Mouse (Mus musculus): Measurements from ENCODE around the gene Ipmk. TPM values are rescaled to one million over a fixed set of nuclear protein-coding genes. Genes with fewer than 3 reads are reported as not detected.
"Not testable (repeated sequence)": the region's sequence is repeated elsewhere in the genome, so short reads cannot be mapped to it uniquely, and the experiment has no call there.

The Ipmk gene
- total RNA-seq, 1 experiment from 2014 or later, result 39.9 TPM

- ATAC-seq (ENCODE audit: extremely low read depth, insufficient number of reproducible peaks, low FRiP score, poor library complexity, severe bottlenecking), result 0 out of 2 replicates have a peak, but pooled peaks have one; percentile 41
Measured at GRCm38 (mm10) chr10:71400818-71401646, 53.5 kb downstream of the Ipmk start.

GRCm38 (mm10) chr10:71403638-71404037 is 56.1 kb downstream of the Ipmk start:
- ATAC-seq (ENCODE audit: extremely low read depth, insufficient number of reproducible peaks, low FRiP score, poor library complexity, severe bottlenecking), result no peak

- ATAC-seq (ENCODE audit: extremely low read depth, insufficient number of reproducible peaks, low FRiP score, poor library complexity, severe bottlenecking), result no peak
Measured at GRCm38 (mm10) chr10:71405523-71406217, 58.1 kb downstream of the Ipmk start.

- ATAC-seq (ENCODE audit: extremely low read depth, insufficient number of reproducible peaks, low FRiP score, poor library complexity, severe bottlenecking), result no peak
Measured at GRCm38 (mm10) chr10:71409948-71410347, 62.4 kb downstream of the Ipmk start.

GRCm38 (mm10) chr10:71413401-71413800 is 65.8 kb downstream of the Ipmk start:
- ATAC-seq (ENCODE audit: extremely low read depth, insufficient number of reproducible peaks, low FRiP score, poor library complexity, severe bottlenecking), result no peak

- ATAC-seq (ENCODE audit: extremely low read depth, insufficient number of reproducible peaks, low FRiP score, poor library complexity, severe bottlenecking), result no peak
Measured at GRCm38 (mm10) chr10:71421531-71421930, 74.0 kb downstream of the Ipmk start.

- peak; percentile 44; the same call in 1 of the 2 replicates for ATAC-seq (ENCODE audit: extremely low read depth, insufficient number of reproducible peaks, low FRiP score, poor library complexity, severe bottlenecking)
Measured at GRCm38 (mm10) chr10:71422047-71423037, 74.8 kb downstream of the Ipmk start.

GRCm38 (mm10) chr10:71426740-71427139 is 79.2 kb downstream of the Ipmk start:
- no peak for ATAC-seq (ENCODE audit: extremely low read depth, insufficient number of reproducible peaks, low FRiP score, poor library complexity, severe bottlenecking)

GRCm38 (mm10) chr10:71427381-71427780 is 79.8 kb downstream of the Ipmk start:
- no peak for ATAC-seq (ENCODE audit: extremely low read depth, insufficient number of reproducible peaks, low FRiP score, poor library complexity, severe bottlenecking)

- ATAC-seq (ENCODE audit: extremely low read depth, insufficient number of reproducible peaks, low FRiP score, poor library complexity, severe bottlenecking), result no peak
Measured at GRCm38 (mm10) chr10:71428246-71428864, 80.8 kb downstream of the Ipmk start.

GRCm38 (mm10) chr10:71430661-71431060 is 83.1 kb downstream of the Ipmk start:
- ATAC-seq (ENCODE audit: extremely low read depth, insufficient number of reproducible peaks, low FRiP score, poor library complexity, severe bottlenecking), result no peak

GRCm38 (mm10) chr10:71443086-71443485 is 95.5 kb downstream of the Ipmk start:
- no peak for ATAC-seq (ENCODE audit: extremely low read depth, insufficient number of reproducible peaks, low FRiP score, poor library complexity, severe bottlenecking)

GRCm38 (mm10) chr10:71447661-71448060 is 100.1 kb downstream of the Ipmk start:
- ATAC-seq (ENCODE audit: extremely low read depth, insufficient number of reproducible peaks, low FRiP score, poor library complexity, severe bottlenecking), result no peak

GRCm38 (mm10) chr10:71448284-71448683 is 100.7 kb downstream of the Ipmk start:
- ATAC-seq (ENCODE audit: extremely low read depth, insufficient number of reproducible peaks, low FRiP score, poor library complexity, severe bottlenecking), result no peak

GRCm38 (mm10) chr10:71455355-71455754 is 107.8 kb downstream of the Ipmk start:
- ATAC-seq (ENCODE audit: extremely low read depth, insufficient number of reproducible peaks, low FRiP score, poor library complexity, severe bottlenecking), result no peak

GRCm38 (mm10) chr10:71462371-71462770 is 114.8 kb downstream of the Ipmk start:
- not testable (repeated sequence) for ATAC-seq (ENCODE audit: extremely low read depth, insufficient number of reproducible peaks, low FRiP score, poor library complexity, severe bottlenecking)

GRCm38 (mm10) chr10:71464417-71464816 is 116.9 kb downstream of the Ipmk start:
- no peak for ATAC-seq (ENCODE audit: extremely low read depth, insufficient number of reproducible peaks, low FRiP score, poor library complexity, severe bottlenecking)

- ATAC-seq (ENCODE audit: extremely low read depth, insufficient number of reproducible peaks, low FRiP score, poor library complexity, severe bottlenecking), result no peak
Measured at GRCm38 (mm10) chr10:71468315-71468714, 120.8 kb downstream of the Ipmk start.

- ATAC-seq (ENCODE audit: extremely low read depth, insufficient number of reproducible peaks, low FRiP score, poor library complexity, severe bottlenecking), result no peak
Measured at GRCm38 (mm10) chr10:71469751-71470150, 122.2 kb downstream of the Ipmk start.

Measured in neutrophil, adult 5-6 weeks (primary cell).